Mouse (Mus musculus) layer of hippocampus, adult 9-11 months (tissue): ENCODE results near the gene Gm14393.
"Not testable (repeated sequence)": the region's sequence is repeated elsewhere in the genome, so short reads cannot be mapped to it uniquely, and the experiment has no call there.

Experiments used
- DNase-seq: peaks from one replicate; pipeline ENCODE4 v3.0.0; 2022

Gene Gm14393

DNA sequence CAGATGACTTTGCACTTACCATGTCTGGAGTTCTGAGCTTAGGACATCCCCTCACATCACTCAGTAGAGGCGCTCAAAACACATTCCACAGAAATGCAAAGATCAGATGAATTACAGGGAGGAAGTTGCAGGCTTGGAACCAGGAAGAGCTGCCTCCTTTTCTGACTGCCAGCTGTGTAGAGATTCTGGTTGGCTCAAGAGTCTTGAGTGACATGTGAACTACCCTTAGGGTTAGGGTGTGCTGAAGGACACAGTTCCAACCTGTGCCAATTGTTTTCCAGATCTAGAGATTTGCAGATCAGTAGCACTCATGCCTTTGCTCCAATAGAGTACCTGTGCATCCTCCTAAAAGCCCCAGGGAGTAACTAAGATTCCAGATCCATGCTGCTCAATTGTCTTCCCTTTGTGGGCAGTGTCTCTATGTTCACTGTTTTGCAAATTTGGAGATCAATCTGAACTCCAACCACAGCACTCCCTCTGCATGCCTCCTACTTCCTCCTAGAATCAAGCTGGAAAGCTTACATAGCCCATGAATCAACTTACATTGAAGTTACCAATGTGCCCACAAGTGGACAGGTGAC is at the start of gene Gm14393:
Gene Gm14393 (minus strand): TSS at position 101 of the 581 bp plus-strand sequence.
- DNase-seq, result not testable (repeated sequence)

DNA sequence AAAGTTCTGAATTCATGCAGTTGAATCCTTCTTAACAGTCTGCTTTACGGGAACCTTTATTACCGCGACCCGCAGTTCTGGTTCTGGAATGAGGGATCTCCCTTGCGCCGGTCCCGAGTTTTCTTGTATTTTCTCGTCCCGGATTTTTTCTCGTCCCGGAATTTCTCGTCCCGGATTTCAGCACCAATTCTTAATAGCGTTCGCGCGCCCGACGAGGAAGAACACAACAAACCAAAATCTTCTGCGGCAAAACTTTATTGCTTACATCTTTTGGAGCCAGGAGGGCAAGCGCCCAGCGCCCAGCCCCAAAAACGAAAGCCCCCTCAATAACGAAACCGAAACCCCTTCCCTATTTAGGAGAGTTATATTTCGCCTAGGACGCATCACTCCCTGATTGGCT is 23.3 kb downstream of the Gm14393 start:
- DNase-seq, result not testable (repeated sequence)
